21 mouse cellular contexts compared by ENCODE assay signal in the genomic region with DNA sequence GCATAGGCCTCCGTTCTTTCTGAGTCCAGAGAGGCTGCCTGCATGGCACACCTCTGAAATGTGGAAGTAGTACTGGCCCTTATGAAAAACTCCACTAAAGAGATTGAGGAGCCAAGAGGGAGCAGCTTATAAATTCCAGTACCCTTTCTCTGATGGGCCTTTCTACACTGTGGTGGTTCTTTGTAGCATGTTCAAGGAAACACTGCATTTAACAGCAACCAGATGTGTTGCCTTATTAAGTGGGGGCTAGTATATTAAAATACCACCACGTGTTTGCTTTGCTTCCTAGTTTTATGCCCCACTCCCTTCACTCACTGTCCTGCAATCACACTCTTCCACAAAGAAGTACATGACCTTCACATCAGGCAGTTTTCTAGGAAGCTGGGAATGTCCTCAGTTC.
DNase-seq lines count a peak whose midpoint lies in the region; ATAC-seq and TF ChIP-seq lines count a peak whose summit lies in the region.
"Had no signal": no experiment of that assay in that cellular context is flagged by ENCODE, and none has a peak within 500 bp of the region (broad histone marks: within the 10 kb centered on the region; RNA-seq: fewer than 3 reads in every experiment).

No protein-coding gene starts in this region.

- no peak for TF ChIP-seq POLR2A in limb, embryonic 14.5 days (IDR thresholded peaks at IDR 0.05; ENCODE audit: borderline replicate concordance, extremely low read depth, insufficient read depth, insufficient read length)

- H3K4me1 ChIP-seq in embryonic facial prominence, embryonic 11.5 days (ENCODE audit: control insufficient read depth, insufficient read depth, low read length): no peaks in the 10 kb centered on the region
- peaks cover 39% of the 10 kb centered on the region for H3K4me1 ChIP-seq in limb, embryonic 10.5 days
- H3K4me1 ChIP-seq in limb, embryonic 14.5 days (ENCODE audit: control insufficient read depth, insufficient read depth, low read length): peaks cover 14% of the 10 kb centered on the region
- H3K4me1 ChIP-seq in hindbrain, postnatal 0 days (ENCODE audit: insufficient read depth, low read length): no peaks in the 10 kb centered on the region
- no peaks in the 10 kb centered on the region for H3K4me1 ChIP-seq in heart, embryonic 12.5 days (replicated peaks)
- H3K4me1 ChIP-seq: forebrain, embryonic 10.5 days; forebrain, embryonic 15.5 days had no signal

- no peaks in the 10 kb centered on the region for H3K36me3 ChIP-seq in embryonic facial prominence, embryonic 11.5 days (replicated peaks; ENCODE audit: control insufficient read depth, insufficient read depth, low read depth, low read length)
- H3K36me3 ChIP-seq in limb, embryonic 10.5 days: no peaks in the 10 kb centered on the region
- no peaks in the 10 kb centered on the region for H3K36me3 ChIP-seq in limb, embryonic 14.5 days (ENCODE audit: control insufficient read depth, insufficient read depth, low read length)
- no peaks in the 10 kb centered on the region for H3K36me3 ChIP-seq in hindbrain, postnatal 0 days (ENCODE audit: insufficient read depth, low read length)
- H3K36me3 ChIP-seq in heart, embryonic 12.5 days: no peaks in the 10 kb centered on the region
- H3K36me3 ChIP-seq: embryonic facial prominence, embryonic 15.5 days; forebrain, embryonic 10.5 days; forebrain, embryonic 15.5 days; hindbrain, embryonic 10.5 days had no signal

- TF ChIP-seq CTCF in hindbrain, postnatal 0 days (IDR thresholded peaks at IDR 0.05; ENCODE audit: low read depth): no peak

- H3K27me3 ChIP-seq in embryonic facial prominence, embryonic 11.5 days (ENCODE audit: control insufficient read depth, insufficient read depth, low read length): no peaks in the 10 kb centered on the region
- H3K27me3 ChIP-seq in limb, embryonic 10.5 days (ENCODE audit: low read depth, poor library complexity, severe bottlenecking): no peaks in the 10 kb centered on the region
- no peaks in the 10 kb centered on the region for H3K27me3 ChIP-seq in limb, embryonic 14.5 days (ENCODE audit: control insufficient read depth, insufficient read depth, low read length)
- H3K27me3 ChIP-seq in hindbrain, postnatal 0 days (ENCODE audit: insufficient read depth, low read length): no peaks in the 10 kb centered on the region
- no peaks in the 10 kb centered on the region for H3K27me3 ChIP-seq in heart, embryonic 12.5 days (replicated peaks)
- H3K27me3 ChIP-seq: embryonic facial prominence, embryonic 15.5 days; forebrain, embryonic 15.5 days had no signal

- no peak overlapping the region for H3K4me2 ChIP-seq in embryonic facial prominence, embryonic 11.5 days (ENCODE audit: low read depth, low read length)
- H3K4me2 ChIP-seq in limb, embryonic 14.5 days (replicated peaks; ENCODE audit: low read depth, low read length, severe bottlenecking): no peak overlapping the region
- H3K4me2 ChIP-seq in hindbrain, postnatal 0 days (ENCODE audit: low read depth, low read length): no peak overlapping the region
- H3K4me2 ChIP-seq in heart, embryonic 12.5 days: no peak overlapping the region
- H3K4me2 ChIP-seq: embryonic facial prominence, embryonic 15.5 days; forebrain, embryonic 15.5 days; heart, embryonic 11.5 days; hindbrain, embryonic 14.5 days had no signal

- no peak overlapping the region for H3K9ac ChIP-seq in embryonic facial prominence, embryonic 11.5 days (replicated peaks; ENCODE audit: low read length)
- no peak overlapping the region for H3K9ac ChIP-seq in limb, embryonic 14.5 days (ENCODE audit: low read depth, low read length, severe bottlenecking)
- no peak overlapping the region for H3K9ac ChIP-seq in hindbrain, postnatal 0 days (replicated peaks; ENCODE audit: low read length)
- H3K9ac ChIP-seq in heart, embryonic 12.5 days: no peak overlapping the region
- H3K9ac ChIP-seq: embryonic facial prominence, embryonic 15.5 days; forebrain, embryonic 15.5 days; hindbrain, embryonic 14.5 days had no signal

- H3K9me3 ChIP-seq in embryonic facial prominence, embryonic 11.5 days (replicated peaks; ENCODE audit: control insufficient read depth, low read length): no peaks in the 10 kb centered on the region
- no peaks in the 10 kb centered on the region for H3K9me3 ChIP-seq in limb, embryonic 10.5 days (replicated peaks)
- H3K9me3 ChIP-seq in limb, embryonic 14.5 days (ENCODE audit: control insufficient read depth, low read length): 0 out of 2 replicates have a peak, but pooled peaks cover 7% of the 10 kb centered on the region
- no peaks in the 10 kb centered on the region for H3K9me3 ChIP-seq in hindbrain, postnatal 0 days (ENCODE audit: low read length)
- 0 out of 2 replicates have a peak, but pooled peaks cover 2% of the 10 kb centered on the region for H3K9me3 ChIP-seq in heart, embryonic 12.5 days (replicated peaks)
- H3K9me3 ChIP-seq: embryonic facial prominence, embryonic 15.5 days; forebrain, embryonic 10.5 days; forebrain, embryonic 15.5 days; hindbrain, embryonic 10.5 days had no signal

- H3K27ac ChIP-seq in embryonic facial prominence, embryonic 11.5 days (replicated peaks; ENCODE audit: low read depth, low read length): no peak overlapping the region
- H3K27ac ChIP-seq in limb, embryonic 10.5 days: peak overlapping the region; percentile 71
- no peak overlapping the region for H3K27ac ChIP-seq in limb, embryonic 14.5 days (replicated peaks; ENCODE audit: low read depth, low read length)
- no peak overlapping the region for H3K27ac ChIP-seq in hindbrain, postnatal 0 days
- H3K27ac ChIP-seq in heart, embryonic 12.5 days (ENCODE audit: poor library complexity, severe bottlenecking): no peak overlapping the region
- H3K27ac ChIP-seq: embryonic facial prominence, embryonic 15.5 days; forebrain, embryonic 10.5 days; forebrain, embryonic 15.5 days; heart, adult 2 months; hindbrain, embryonic 10.5 days; hindbrain, embryonic 14.5 days had no signal

- no peak for ATAC-seq in embryonic facial prominence, embryonic 11.5 days (replicated peaks; ENCODE audit: insufficient number of reproducible peaks, low FRiP score, low TSS enrichment, low read depth)
- peak; percentile 70 for ATAC-seq in limb, embryonic 14.5 days (ENCODE audit: low FRiP score, low read depth)
- no peak for ATAC-seq in hindbrain, postnatal 0 days
- no peak for ATAC-seq in heart, embryonic 12.5 days (ENCODE audit: insufficient number of reproducible peaks, low FRiP score)
- ATAC-seq: forebrain, embryonic 15.5 days; inflammation-experienced regulatory T-cells, adult 6 months had no signal

- H3K4me3 ChIP-seq in embryonic facial prominence, embryonic 11.5 days (ENCODE audit: low read depth, low read length): no peak overlapping the region
- no peak overlapping the region for H3K4me3 ChIP-seq in limb, embryonic 10.5 days
- no peak overlapping the region for H3K4me3 ChIP-seq in limb, embryonic 14.5 days (replicated peaks; ENCODE audit: low read length)
- H3K4me3 ChIP-seq in hindbrain, postnatal 0 days (ENCODE audit: low read length): no peak overlapping the region
- no peak overlapping the region for H3K4me3 ChIP-seq in heart, embryonic 12.5 days
- H3K4me3 ChIP-seq: embryonic facial prominence, embryonic 15.5 days; erythroblast, embryonic 14.5 days; forebrain, embryonic 10.5 days; forebrain, embryonic 15.5 days; heart, adult 2 months; hindbrain, embryonic 10.5 days had no signal

- peak; percentile 26 for DNase-seq in embryo, embryonic 10.5 days (ENCODE audit: low spot score)
- peak; percentile 21 for DNase-seq in embryonic facial prominence, embryonic 11.5 days (ENCODE audit: low spot score)
- DNase-seq in limb, embryonic 10.5 days (ENCODE audit: low spot score): peak; percentile 30
- DNase-seq in limb, embryonic 14.5 days (ENCODE audit: low spot score): peak; percentile 49
- DNase-seq in layer of hippocampus, adult 18-20 months (ENCODE audit: low spot score in 2 of 2): no peak
- DNase-seq in hindbrain, postnatal 0 days (ENCODE audit: low spot score): no peak
- DNase-seq: adrenal gland, postnatal 14 days; cerebellum, adult 11-12 months; cerebellum, adult 9-10 months; cerebellum, postnatal 25 days; gastrocnemius, postnatal 14 days; heart, adult 2 months had no signal

- WGBS in embryonic facial prominence, embryonic 11.5 days: 52% methylated on average over 2 of the region's 2 CpGs
- WGBS in limb, embryonic 10.5 days: 29% methylated on average over 2 of the region's 2 CpGs
- 18% methylated on average over 2 of the region's 2 CpGs for WGBS in limb, embryonic 14.5 days
- WGBS in hindbrain, postnatal 0 days: 71% methylated on average over 2 of the region's 2 CpGs
- 63% methylated on average over 2 of the region's 2 CpGs for WGBS in heart, embryonic 12.5 days

Comparison
In these comparisons a context has a peak if more than half of its experiments do, and no peak if none do; other contexts are left out.
1. DNase-seq: peak in embryo, embryonic 10.5 days (single experiment), embryonic facial prominence, embryonic 11.5 days (single experiment), limb, embryonic 10.5 days (single experiment) and limb, embryonic 14.5 days (single experiment); none in layer of hippocampus, adult 18-20 months (0 of 2) and hindbrain, postnatal 0 days (single experiment).